Mouse (Mus musculus): Measurements from ENCODE around the gene Xpo6.

DNA sequence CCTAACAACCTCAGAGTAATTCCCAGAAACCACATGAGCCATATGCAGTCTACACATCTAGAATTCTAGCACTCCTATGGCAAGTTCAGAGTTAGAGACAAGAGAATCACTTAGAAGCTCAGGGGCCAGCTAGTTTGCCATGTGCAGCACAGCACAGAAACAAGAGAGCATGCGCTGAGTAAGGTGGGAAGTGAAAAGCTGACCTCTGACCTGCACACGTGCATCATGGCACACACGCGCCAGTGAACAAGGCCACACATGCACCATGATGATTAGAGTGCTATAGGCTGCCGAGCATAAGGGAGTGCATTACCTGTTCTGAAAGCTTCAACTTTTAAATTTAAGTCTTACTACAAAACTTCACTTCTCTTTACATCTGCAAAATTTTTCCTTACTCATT is 45.6 kb downstream of the Xpo6 start:
- TF ChIP-seq CTCF (IDR thresholded peaks at IDR 0.05; ENCODE audit: extremely low read depth, insufficient read depth, insufficient read length, insufficient replicate concordance): no peak
- TF ChIP-seq POLR2A (IDR thresholded peaks at IDR 0.05; ENCODE audit: low read depth, low read length): no peak

Measured in spleen, adult 2 months (tissue).